Mouse (Mus musculus) lung, adult 2 months (tissue): ENCODE data around the gene Dnah5.

Experiments used
- CTCF ChIP-seq: fragments of 200-500 bp; IDR thresholded peaks from 2 replicates; pipeline ENCODE4 v1.5.1; 2011; ENCODE audit warnings: mild to moderate bottlenecking, low read length, control low read depth; ENCODE audit not compliant: insufficient read depth
- POLR2A ChIP-seq: fragments of 200-500 bp; IDR thresholded peaks from 2 replicates; pipeline ENCODE4 v1.6.1; 2011; ENCODE audit warnings: low read depth, mild to moderate bottlenecking, control low read depth, low read length, borderline replicate concordance; ENCODE audit errors: extremely low read depth

DNA sequence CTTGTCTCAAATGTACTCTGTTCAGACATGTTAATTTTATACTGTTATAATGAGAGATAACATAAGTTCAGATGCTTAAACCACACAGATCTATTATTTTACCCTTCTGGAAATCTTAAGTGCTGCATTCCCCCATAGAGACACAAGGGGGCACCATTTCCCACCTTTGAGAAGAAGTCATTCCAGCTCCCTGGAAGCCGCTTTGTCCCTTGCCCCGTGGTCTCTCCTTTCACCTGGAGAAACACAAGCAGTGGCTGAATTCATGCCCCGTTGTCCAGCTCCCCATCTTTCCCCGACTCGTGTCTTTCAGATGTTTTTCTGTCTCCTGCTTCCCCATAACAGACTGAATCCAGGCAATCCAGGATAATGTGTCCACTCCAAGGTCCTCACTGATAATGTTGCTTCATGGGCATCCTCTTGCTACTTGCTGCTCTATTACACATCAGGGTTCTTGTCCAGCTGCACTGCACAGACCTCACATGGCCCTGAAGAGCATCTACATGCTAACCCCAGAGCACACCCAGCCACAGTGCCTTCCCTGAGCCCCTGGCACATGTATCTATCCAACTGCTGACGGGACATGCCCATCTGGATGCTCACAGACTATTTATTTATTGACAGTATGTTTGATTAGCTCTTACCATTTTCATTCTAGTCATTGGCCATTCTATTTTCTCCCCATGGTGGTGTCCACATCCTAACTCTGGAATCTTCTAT is 112.4 kb downstream of the Dnah5 start:
- TF ChIP-seq CTCF = no peak
- no peak for TF ChIP-seq POLR2A
